Comparison of ENCODE assay signal across 17 mouse cellular contexts in the genomic region with DNA sequence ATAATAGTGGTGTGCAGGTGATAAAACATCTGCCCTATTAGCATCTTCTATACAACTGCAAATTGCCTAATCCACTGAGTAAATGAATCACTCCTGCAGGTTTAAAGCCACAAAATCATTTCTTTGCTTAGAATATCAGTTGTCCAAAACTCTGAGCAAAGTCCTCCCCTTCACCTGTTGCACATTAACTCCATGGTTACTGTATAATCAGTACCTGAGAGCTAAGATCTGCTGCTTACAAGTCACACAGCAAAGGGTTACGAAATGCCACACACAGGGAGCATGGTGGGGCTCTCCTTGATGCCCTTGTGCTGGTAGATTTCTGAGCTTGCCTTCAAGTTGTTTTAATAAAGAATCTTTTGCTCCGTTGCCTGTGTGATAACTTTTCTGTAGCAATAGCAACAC. TPM values are rescaled to one million over a fixed set of nuclear protein-coding genes. Genes with fewer than 3 reads are reported as not detected.
A peak's percentile ranks its signal among the peaks of the same experiment; 100 is the strongest.
DNase-seq lines count a peak whose midpoint lies in the region; ATAC-seq lines count a peak whose summit lies in the region.
"Had no signal": no experiment of that assay in that cellular context is flagged by ENCODE, and none has a peak within 500 bp of the region (broad histone marks: within the 10 kb centered on the region; RNA-seq: fewer than 3 reads in every experiment).

No protein-coding gene starts in this region.

- DNase-seq in heart, adult 11 months, result peak; percentile 76
- peak; percentile 79 for DNase-seq in kidney, postnatal 14 days
- no peak for DNase-seq in left cerebral cortex, adult 8-10 months (ENCODE audit: low spot score in 2 of 2)
- DNase-seq in gastrocnemius, postnatal 36 days, result no peak
- DNase-seq in urinary bladder, postnatal 25 days (ENCODE audit: low spot score), result no peak
- DNase-seq: adrenal gland, adult 8-10 months; cerebellum, adult 8-10 months; layer of hippocampus, postnatal 36 days; lung, postnatal 10 days had no signal

- intact Hi-C loops in gastrocnemius, postnatal 36 days (cut with DNase I), result no loop called here

- H3K4me1 ChIP-seq in heart, embryonic 11.5 days (ENCODE audit: control insufficient read depth, insufficient read depth, low read length), result no peaks in the 10 kb centered on the region
- H3K4me1 ChIP-seq in liver, embryonic 16.5 days (ENCODE audit: control insufficient read depth, low read depth, low read length), result peaks cover 2% of the 10 kb centered on the region
- H3K4me1 ChIP-seq: hindbrain, embryonic 10.5 days; limb, embryonic 12.5 days; neural tube, embryonic 12.5 days had no signal

- WGBS in heart, embryonic 11.5 days (ENCODE audit: insufficient replicate concordance), result 82% methylated on average over 2 of the region's 2 CpGs
- 62% methylated on average over 2 of the region's 2 CpGs for WGBS in liver, embryonic 16.5 days (ENCODE audit: insufficient replicate concordance)

- H3K9ac ChIP-seq in heart, embryonic 11.5 days (ENCODE audit: low read depth, low read length), result no peak overlapping the region
- H3K9ac ChIP-seq in liver, embryonic 16.5 days (ENCODE audit: low read depth, low read length), result no peak overlapping the region
- H3K9ac ChIP-seq: heart, embryonic 13.5 days; limb, embryonic 12.5 days; neural tube, embryonic 12.5 days had no signal

- H3K9me3 ChIP-seq in heart, embryonic 11.5 days (replicated peaks; ENCODE audit: control insufficient read depth, low read length), result no peaks in the 10 kb centered on the region
- no peaks in the 10 kb centered on the region for H3K9me3 ChIP-seq in liver, embryonic 16.5 days (replicated peaks; ENCODE audit: control insufficient read depth, low read length)
- H3K9me3 ChIP-seq: heart, embryonic 13.5 days; hindbrain, embryonic 10.5 days; limb, embryonic 12.5 days; neural tube, embryonic 12.5 days had no signal

- no peak for ATAC-seq in heart, embryonic 11.5 days (replicated peaks; ENCODE audit: insufficient number of reproducible peaks, low FRiP score, low TSS enrichment)
- peak; percentile 90 for ATAC-seq in liver, embryonic 16.5 days (ENCODE audit: low read depth)
- ATAC-seq in erythroblast, adult 5-6 weeks (replicated peaks; ENCODE audit: low FRiP score, poor library complexity, severe bottlenecking), result no peak
- ATAC-seq: inflammation-experienced regulatory T-cells, adult 6 months had no signal

- no peaks in the 10 kb centered on the region for H3K27me3 ChIP-seq in heart, embryonic 11.5 days (ENCODE audit: control insufficient read depth, insufficient read depth, low read length)
- H3K27me3 ChIP-seq in liver, embryonic 16.5 days (ENCODE audit: control insufficient read depth, insufficient read depth, low read depth, low read length), result no peaks in the 10 kb centered on the region
- H3K27me3 ChIP-seq: heart, embryonic 13.5 days; limb, embryonic 12.5 days; neural tube, embryonic 12.5 days had no signal

- 0 out of 2 replicates have a peak, but pooled peaks cover 2% of the 10 kb centered on the region for H3K36me3 ChIP-seq in heart, embryonic 11.5 days (ENCODE audit: control insufficient read depth, insufficient read depth, low read length)
- H3K36me3 ChIP-seq in liver, embryonic 16.5 days (ENCODE audit: control insufficient read depth, insufficient read depth), result no peaks in the 10 kb centered on the region
- H3K36me3 ChIP-seq: heart, embryonic 13.5 days had no signal

- no peak overlapping the region for H3K4me2 ChIP-seq in heart, embryonic 11.5 days
- no peak overlapping the region for H3K4me2 ChIP-seq in liver, embryonic 16.5 days (ENCODE audit: low read depth, low read length)
- H3K4me2 ChIP-seq: heart, embryonic 13.5 days; limb, embryonic 12.5 days; neural tube, embryonic 12.5 days had no signal

- no peak overlapping the region for H3K4me3 ChIP-seq in heart, embryonic 11.5 days (ENCODE audit: low read depth, low read length)
- H3K4me3 ChIP-seq in liver, embryonic 16.5 days (ENCODE audit: low read depth, low read length), result no peak overlapping the region
- H3K4me3 ChIP-seq: heart, embryonic 13.5 days; hindbrain, embryonic 10.5 days; limb, embryonic 12.5 days; neural tube, embryonic 12.5 days had no signal

- no peak overlapping the region for H3K27ac ChIP-seq in heart, embryonic 11.5 days (ENCODE audit: low read depth, low read length)
- peak overlapping the region; percentile 60 for H3K27ac ChIP-seq in liver, embryonic 16.5 days (ENCODE audit: low read length)
- H3K27ac ChIP-seq: heart, embryonic 13.5 days; hindbrain, embryonic 10.5 days; limb, embryonic 12.5 days; neural tube, embryonic 12.5 days had no signal

RNA-seq across cellular contexts. Expression of gene Atp1b1, which starts 42.8 kb away (rescaled TPM):
- polyA plus RNA-seq in heart, embryonic 11.5 days (2014; fragmentation: Nextera tagmentation; extraction: Ambion mirVana), result 235 and 350 TPM in 2 replicates
- 17.7 and 20.3 TPM in 2 replicates for polyA plus RNA-seq in liver, embryonic 16.5 days (2015; fragmentation: Nextera tagmentation; extraction: Ambion mirVana)
- 1,000 to 10,000 TPM; 1,623 to 1,744 (median 1,693) TPM for total RNA-seq in left cerebral cortex, adult 8-10 months (2022)
- 6.5 and 9.4 TPM in 2 replicates for total RNA-seq in erythroblast, adult 5-6 weeks (2015; ENCODE audit: low replicate concordance)
- total RNA-seq in erythroblast, adult 5-6 weeks (2017; ENCODE audit: low replicate concordance), result 1.7 and 2.9 TPM in 2 replicates
- 100 to 1,000 TPM; 131 to 188 TPM for total RNA-seq in gastrocnemius, postnatal 36 days (2021)

Comparison
In these comparisons a context has a peak if more than half of its experiments do, and no peak if none do; other contexts are left out.
1. DNase-seq: peak in heart, adult 11 months (single experiment) and kidney, postnatal 14 days (single experiment); none in left cerebral cortex, adult 8-10 months (0 of 2), gastrocnemius, postnatal 36 days (0 of 2) and urinary bladder, postnatal 25 days (single experiment).
2. RNA of gene Atp1b1, which starts 42.8 kb away (total RNA-seq): 1,623 to 1,744 TPM in left cerebral cortex, adult 8-10 months and 131 to 188 TPM in gastrocnemius, postnatal 36 days; 1.7 to 9.4 TPM in erythroblast, adult 5-6 weeks; every median in the first group is over 10 times any median in the second.